Mouse (Mus musculus) ZHBTc4 (cell line): ENCODE results near the gene 4430402I18Rik.
A peak's percentile ranks its signal among the peaks of the same experiment; 100 is the strongest.

Experiments
- DNase-seq: peaks from one replicate; pipeline ENCODE4 v3.0.0-alpha.2; 2011; ENCODE audit warnings: low read depth, low spot score

4430402I18Rik gene

DNA sequence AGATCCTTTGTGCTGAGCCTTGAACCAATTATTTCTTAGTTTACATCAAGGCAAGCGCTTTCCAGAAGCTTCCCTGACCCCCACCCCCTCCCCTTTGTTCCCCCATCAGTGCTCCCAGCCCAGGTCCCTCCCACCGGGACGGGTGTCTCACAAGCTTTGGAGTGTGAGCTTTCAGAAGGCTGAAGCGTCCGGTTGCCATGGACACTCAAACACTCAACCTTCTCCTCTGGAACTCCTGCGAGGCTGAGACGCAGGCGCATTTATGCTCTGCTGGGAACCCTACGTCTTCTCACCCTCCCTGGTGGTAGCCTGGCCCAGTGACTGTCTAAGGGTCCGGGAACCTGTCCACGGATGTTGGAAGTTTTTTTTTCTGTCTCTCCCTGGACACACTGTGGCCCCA is at the start of gene 4430402I18Rik:
Gene 4430402I18Rik, minus strand, starts transcription at position 149 of the 400 bp plus-strand sequence.
- DNase-seq: peak; percentile 88

DNA sequence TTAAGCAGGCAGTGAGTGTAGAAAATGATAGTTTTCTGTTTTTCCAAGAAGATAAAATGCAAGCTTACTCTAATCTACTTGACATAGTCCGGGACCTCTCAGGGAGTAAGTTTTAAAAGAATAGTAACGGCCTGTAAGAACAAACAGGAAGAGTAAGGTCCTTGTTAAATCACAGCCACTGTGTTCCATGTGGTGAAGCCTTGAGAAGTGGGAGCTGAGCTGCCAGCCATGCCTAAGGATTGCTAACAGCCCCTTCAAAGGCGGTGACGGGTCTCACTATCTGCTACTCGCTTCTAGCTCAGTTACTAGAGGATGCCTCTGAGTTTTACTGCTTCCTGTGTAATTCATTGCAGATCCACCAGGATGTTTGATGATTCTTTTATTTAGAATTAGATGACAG is 49.2 kb upstream of the 4430402I18Rik start:
- DNase-seq: no peak

- no peak for DNase-seq
Observed at GRCm38 (mm10) chr19:29016204-29016765, 48.7 kb upstream of the 4430402I18Rik start.

DNA sequence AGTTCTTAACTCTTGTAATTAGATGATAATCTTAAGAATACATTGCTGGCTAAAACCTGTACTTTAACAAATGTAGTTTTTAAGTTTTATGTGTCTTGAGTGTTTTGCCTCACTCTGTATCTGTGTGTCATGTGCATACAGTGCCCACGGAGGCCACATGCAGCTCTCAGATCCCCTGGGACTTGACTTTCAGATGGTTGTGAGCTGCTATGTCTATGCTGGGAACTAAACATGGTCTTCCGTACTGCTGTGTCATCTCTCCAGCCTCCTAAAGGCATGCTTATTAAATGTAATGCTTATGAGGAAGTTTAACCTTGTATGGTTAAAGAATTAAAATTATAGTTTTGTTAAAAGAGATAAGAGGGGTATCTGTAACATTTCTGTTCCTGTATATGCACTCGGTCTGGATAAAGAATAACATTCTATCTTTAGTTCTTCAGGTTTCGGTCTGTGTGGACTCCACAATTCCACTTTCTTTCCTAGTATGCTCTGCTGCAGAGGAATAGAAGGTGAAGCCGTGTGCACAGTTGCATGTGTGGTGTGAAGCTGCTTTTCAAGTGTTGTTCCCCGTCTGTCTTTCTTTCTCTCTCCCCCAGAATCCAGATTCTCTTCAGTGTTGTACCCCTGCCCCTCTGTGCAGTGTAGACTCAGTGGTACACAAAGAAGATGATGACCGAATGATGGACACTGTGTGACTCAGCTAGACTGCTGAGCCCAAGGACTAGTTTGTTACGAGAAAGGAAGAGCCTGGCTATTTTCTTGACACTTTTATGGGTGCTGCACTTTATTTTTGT is 48.0 kb upstream of the 4430402I18Rik start:
- DNase-seq: no peak

- no peak for DNase-seq
Observed at GRCm38 (mm10) chr19:29014466-29015055, 47.0 kb upstream of the 4430402I18Rik start.

DNA sequence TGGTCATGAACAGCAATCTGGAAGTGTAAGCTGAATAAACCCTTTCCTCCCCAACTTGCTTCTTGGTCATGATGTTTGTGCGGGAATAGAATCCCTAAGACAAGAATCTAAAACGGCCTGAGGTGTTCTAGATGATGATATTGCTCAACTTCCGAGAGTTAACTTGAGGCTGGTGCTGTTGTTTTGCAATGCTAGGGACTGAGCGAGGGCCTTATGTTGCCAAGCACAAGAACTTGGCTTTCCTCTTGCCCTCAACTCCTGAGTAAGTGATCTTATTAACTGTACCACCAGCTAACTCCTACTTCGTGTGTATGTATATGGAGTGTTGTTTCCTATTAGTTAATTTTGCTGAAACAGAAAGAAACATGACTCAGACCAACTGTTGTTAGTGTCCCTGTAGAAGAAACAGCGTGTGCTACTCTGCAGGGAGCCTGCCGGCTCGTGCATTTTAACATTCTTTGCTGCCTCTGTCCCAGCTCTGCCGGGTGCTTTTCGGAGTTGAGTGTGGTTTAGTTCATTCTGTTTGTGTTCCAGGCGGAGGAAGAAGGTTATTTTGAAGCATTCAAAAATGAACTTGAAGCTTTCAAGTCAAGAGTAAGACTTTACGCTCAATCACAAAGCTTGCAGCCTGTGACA is 43.9 kb upstream of the 4430402I18Rik start:
- peak; percentile 38 for DNase-seq

DNA sequence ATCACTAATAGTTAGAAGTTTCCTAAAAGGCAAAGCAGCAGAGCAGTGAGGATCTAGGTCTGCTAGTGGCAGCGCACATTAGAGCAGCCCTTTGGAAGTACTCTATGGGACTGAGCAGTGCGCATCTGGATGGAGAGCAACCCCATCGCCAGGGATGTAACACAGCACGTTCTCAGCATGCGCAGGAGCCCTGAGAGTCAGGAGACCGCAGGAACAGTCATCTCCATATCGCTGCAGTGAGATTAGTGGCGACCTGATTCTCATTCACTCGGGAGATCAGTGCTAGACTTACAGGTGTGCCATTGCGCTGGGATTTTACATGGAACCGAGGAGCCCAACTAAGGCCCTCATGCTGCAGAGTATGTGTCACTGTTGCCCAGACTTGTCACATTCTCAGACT is 41.4 kb upstream of the 4430402I18Rik start:
- peak; percentile 70 for DNase-seq

- DNase-seq: peak; percentile 96
Observed at GRCm38 (mm10) chr19:29008069-29008706, 40.6 kb upstream of the 4430402I18Rik start.

DNA sequence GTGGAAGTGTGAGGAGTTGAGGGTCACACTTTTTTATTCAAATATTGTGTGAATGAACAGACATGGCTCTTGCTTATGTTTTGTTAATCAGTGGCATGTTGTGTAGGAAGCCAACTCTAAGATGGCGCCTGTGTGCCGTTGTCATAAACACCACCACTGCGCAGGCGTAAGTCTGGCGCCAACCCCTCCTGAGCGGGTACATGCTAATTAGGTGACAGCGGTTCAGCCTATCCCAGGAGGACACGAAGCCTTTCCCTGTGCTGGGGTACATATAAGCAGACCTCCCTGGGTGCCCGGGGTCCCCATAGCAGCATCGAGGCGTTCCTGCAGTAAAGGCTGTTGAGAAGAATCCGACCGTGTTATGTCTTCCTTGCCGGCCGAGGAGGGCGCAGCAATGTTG is 32.7 kb upstream of the 4430402I18Rik start:
- peak; percentile 46 for DNase-seq

GRCm38 (mm10) chr19:28997976-28998630 is 30.5 kb upstream of the 4430402I18Rik start:
- DNase-seq: no peak

- no peak for DNase-seq
Observed at GRCm38 (mm10) chr19:28995366-28995765, 27.8 kb upstream of the 4430402I18Rik start.

- peak; percentile 37 for DNase-seq
Observed at GRCm38 (mm10) chr19:28994870-28995269, 27.3 kb upstream of the 4430402I18Rik start.

DNA sequence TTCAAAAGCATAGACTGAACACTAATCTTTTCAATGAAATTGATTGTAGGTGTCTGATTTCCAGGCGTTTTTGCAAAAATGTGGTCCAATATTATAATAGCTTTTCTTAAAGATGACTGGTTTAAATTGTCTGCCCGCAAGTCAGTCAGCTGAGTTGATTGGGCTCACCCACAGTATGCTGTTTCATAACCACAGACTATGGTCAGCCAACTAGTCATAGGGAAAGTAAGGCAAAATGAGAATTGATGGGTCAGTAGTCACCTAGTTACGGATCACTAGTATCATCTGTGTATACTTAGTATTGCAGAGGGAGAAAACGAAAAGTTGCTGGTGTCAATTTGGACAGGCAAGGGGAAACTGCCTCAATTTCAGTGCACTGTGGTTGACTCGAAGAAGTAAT is 23.8 kb upstream of the 4430402I18Rik start:
- DNase-seq: no peak

DNA sequence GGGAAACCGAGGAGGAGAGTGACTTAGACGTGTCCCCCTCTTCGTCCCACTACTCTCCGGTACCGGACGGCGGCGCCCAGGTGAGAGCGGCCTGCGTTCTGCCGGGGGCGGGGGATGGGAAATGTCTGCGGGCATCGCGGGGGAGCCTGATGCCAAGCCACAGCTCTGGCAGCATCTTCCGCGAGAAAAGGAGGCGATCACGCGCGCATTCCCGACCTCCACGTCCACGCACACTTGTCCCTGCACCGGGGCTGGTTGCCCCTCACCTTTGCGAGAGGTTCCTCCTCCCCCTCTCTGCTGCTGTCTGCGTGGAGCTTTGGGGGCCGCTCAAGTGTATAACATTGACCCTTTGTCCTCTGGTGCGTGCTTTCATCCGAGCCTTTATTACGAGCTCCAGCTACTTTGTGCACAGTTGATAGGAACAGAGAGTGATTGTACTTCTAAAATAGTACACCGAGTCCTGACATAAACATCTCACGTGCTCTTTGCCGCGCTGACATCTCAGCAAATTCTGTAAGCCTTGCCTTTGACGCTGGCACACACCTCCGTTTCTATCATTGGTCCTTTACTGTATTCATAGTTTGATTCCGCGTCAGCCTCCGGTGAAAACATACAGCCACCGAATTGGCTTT is 23.1 kb upstream of the 4430402I18Rik start:
- peak; percentile 40 for DNase-seq

- DNase-seq: peak; percentile 97
Observed at GRCm38 (mm10) chr19:28990194-28990589, 22.6 kb upstream of the 4430402I18Rik start, which contains the start of gene Cdc37l1. Gene Cdc37l1, plus strand, starts transcription at chr19:28990352.

DNA sequence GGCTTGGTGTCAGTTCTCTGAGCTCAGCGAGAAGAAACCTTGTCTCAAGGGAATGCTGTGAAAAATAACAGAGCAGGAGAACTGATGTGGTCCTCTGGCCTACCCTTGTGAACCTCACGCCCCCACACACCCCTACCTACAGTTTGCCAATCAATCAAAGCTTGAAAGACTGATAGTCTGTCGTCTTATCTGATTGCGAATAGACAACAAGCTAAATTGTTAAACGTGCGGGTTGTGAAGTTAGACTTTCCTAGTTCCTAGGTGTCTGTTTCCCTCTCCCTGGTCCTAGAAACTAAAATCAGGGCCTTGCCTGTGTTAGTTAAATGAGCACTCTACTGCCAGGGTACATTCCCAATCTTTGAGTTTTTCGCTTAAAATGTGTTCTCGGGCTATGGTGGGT is 21.9 kb upstream of the 4430402I18Rik start:
- DNase-seq: no peak

- DNase-seq: no peak
Observed at GRCm38 (mm10) chr19:28982617-28983016, 15.0 kb upstream of the 4430402I18Rik start.

GRCm38 (mm10) chr19:28974862-28975611 is 7.4 kb upstream of the 4430402I18Rik start:
- DNase-seq: peak; percentile 94

- DNase-seq: no peak
Observed at GRCm38 (mm10) chr19:28970251-28970650, 2.7 kb upstream of the 4430402I18Rik start.

DNA sequence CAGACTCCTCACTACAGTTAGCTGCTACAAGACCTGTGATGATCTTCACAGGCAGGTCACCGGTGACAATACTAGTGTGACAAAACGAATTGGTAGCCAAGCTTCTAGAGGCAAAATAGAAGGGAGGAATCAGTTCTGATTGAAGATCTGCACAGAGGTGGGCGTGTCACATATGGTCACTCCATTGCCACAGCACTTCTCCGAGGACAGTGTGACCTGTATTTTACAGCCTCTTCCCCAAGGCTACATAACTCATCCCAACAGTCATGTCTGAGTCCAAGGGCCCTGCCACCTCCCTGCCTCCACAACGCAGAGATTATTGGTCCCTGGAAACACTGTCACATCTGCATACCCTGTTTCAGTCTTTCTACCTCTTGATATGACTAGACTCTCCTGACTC is 1.6 kb upstream of the 4430402I18Rik start:
- no peak for DNase-seq
